In genomic region chr5:33721541-33722265, GRCm38 (mm10) we compare ENCODE assay signal across 8 mouse cellular contexts. TPM values are rescaled to one million over a fixed set of nuclear protein-coding genes. Genes with fewer than 3 reads are reported as not detected.
A peak's percentile ranks its signal among the peaks of the same experiment; 100 is the strongest.
DNase-seq lines count a peak whose midpoint lies in the region; ATAC-seq and TF ChIP-seq lines count a peak whose summit lies in the region.

TSS of gene Fgfr3 (plus strand) at chr5:33721674.

- under 1% methylated on average over 70 of the region's 73 CpGs for WGBS in forebrain, embryonic 13.5 days
- under 1% methylated on average over 56 of the region's 73 CpGs for WGBS in lung, embryonic 16.5 days

- H3K4me2 ChIP-seq in forebrain, embryonic 13.5 days = peak within 1 kb of the TSS; percentile 84
- peak within 1 kb of the TSS; percentile 77 for H3K4me2 ChIP-seq in lung, embryonic 16.5 days (ENCODE audit: low read depth, low read length)

- no peaks in the 10 kb centered on the region for H3K9me3 ChIP-seq in forebrain, embryonic 13.5 days (replicated peaks)
- H3K9me3 ChIP-seq in lung, embryonic 16.5 days (ENCODE audit: control insufficient read depth, low read length) = no peaks in the 10 kb centered on the region

- H3K4me1 ChIP-seq in forebrain, embryonic 13.5 days = peaks cover 54% of the 10 kb centered on the region
- peaks cover 36% of the 10 kb centered on the region for H3K4me1 ChIP-seq in lung, embryonic 16.5 days (replicated peaks; ENCODE audit: control insufficient read depth, insufficient read depth, low read length)

- ATAC-seq in activated CD4-positive, CD25-positive, alpha-beta regulatory T cell, adult 4 months = peak; percentile 36
- ATAC-seq in forebrain, embryonic 13.5 days = peak; percentile 77
- ATAC-seq in lung, embryonic 16.5 days (ENCODE audit: low read depth) = peak; percentile 92
- no peak for ATAC-seq in erythroid progenitor cell, adult 5-6 weeks (replicated peaks; ENCODE audit: low FRiP score, poor library complexity, severe bottlenecking)

- TF ChIP-seq CTCF in layer of hippocampus, adult 2 months (conservative IDR thresholded peaks at IDR 0.05) = peak; percentile 51

- H3K9ac ChIP-seq in forebrain, embryonic 13.5 days = peak within 1 kb of the TSS; percentile 89
- H3K9ac ChIP-seq in lung, embryonic 16.5 days (ENCODE audit: low read length) = peak within 1 kb of the TSS; percentile 93

- peak within 1 kb of the TSS; percentile 91 for H3K27ac ChIP-seq in forebrain, embryonic 13.5 days
- H3K27ac ChIP-seq in layer of hippocampus, adult 2 months = peak within 1 kb of the TSS; percentile 89
- peak within 1 kb of the TSS; percentile 86 for H3K27ac ChIP-seq in lung, embryonic 16.5 days (ENCODE audit: low read length)

- peaks cover 10% of the 10 kb centered on the region for H3K36me3 ChIP-seq in forebrain, embryonic 13.5 days (ENCODE audit: poor library complexity, severe bottlenecking)
- H3K36me3 ChIP-seq in lung, embryonic 16.5 days (ENCODE audit: control insufficient read depth, insufficient read depth, low read length) = 0 out of 2 replicates have a peak, but pooled peaks cover 2% of the 10 kb centered on the region

- peaks cover 39% of the 10 kb centered on the region for H3K27me3 ChIP-seq in forebrain, embryonic 13.5 days
- H3K27me3 ChIP-seq in lung, embryonic 16.5 days (ENCODE audit: control insufficient read depth, insufficient read depth, low read depth, low read length) = no peaks in the 10 kb centered on the region; the same call in 1 of the 2 replicates

- peak within 1 kb of the TSS; percentile 62 for H3K4me3 ChIP-seq in forebrain, embryonic 13.5 days
- peak within 1 kb of the TSS; percentile 61 for H3K4me3 ChIP-seq in layer of hippocampus, adult 2 months
- peak within 1 kb of the TSS; percentile 84 for H3K4me3 ChIP-seq in lung, embryonic 16.5 days (ENCODE audit: low read length)

- peak; percentile 62 for DNase-seq in CD4-positive, CD25-positive, alpha-beta regulatory T cell, adult 2 months (ENCODE audit: low read depth, low spot score)
- DNase-seq in heart, postnatal 4 days = peak; percentile 76
- DNase-seq in layer of hippocampus, adult 2 months (ENCODE audit: low spot score in 2 of 2) = peak in 1 of 2 experiments; percentile 43
- peak; percentile 73 for DNase-seq in retina, postnatal 1 day

RNA-seq across cellular contexts. Expression of gene Fgfr3, which starts in this region (rescaled TPM):
- under 1 TPM in 1 of 2 experiments, not detected in 1; 0.11 TPM for polyA plus RNA-seq in activated CD4-positive, CD25-positive, alpha-beta regulatory T cell, adult 4 months (2017; shearing (Covaris generic))
- polyA plus RNA-seq in forebrain, embryonic 13.5 days (2015; fragmentation: Nextera tagmentation; extraction: Ambion mirVana) = 59.5 and 81.3 TPM in 2 replicates
- 10 to 100 TPM in 1 of 2 experiments, 1 to 10 TPM in 1; 8.6 to 10.5 TPM for total RNA-seq in heart, postnatal 4 days (2021)
- total RNA-seq in layer of hippocampus, adult 2 months (2021) = 100 to 1,000 TPM; 137 to 139 TPM
- 64.4 and 67.2 TPM in 2 replicates for polyA plus RNA-seq in lung, embryonic 16.5 days (2015; fragmentation: Nextera tagmentation; extraction: Ambion mirVana)
- total RNA-seq in erythroid progenitor cell, adult 5-6 weeks (2015; ENCODE audit: low replicate concordance) = not detected in 2 replicates
- not detected in 2 replicates for total RNA-seq in erythroid progenitor cell, adult 5-6 weeks (2017; ENCODE audit: low replicate concordance)

Comparison
In these comparisons a context has a peak if more than half of its experiments do, and no peak if none do; other contexts are left out.
1. RNA of gene Fgfr3 (total RNA-seq): 137 to 139 TPM in layer of hippocampus, adult 2 months; 8.6 to 10.5 TPM in heart, postnatal 4 days and not detected in erythroid progenitor cell, adult 5-6 weeks; every median in the first group is over 10 times any median in the second.
2. RNA of gene Fgfr3 (polyA plus RNA-seq): 64.4 to 67.2 TPM in lung, embryonic 16.5 days and 59.5 to 81.3 TPM in forebrain, embryonic 13.5 days; 0.11 TPM in activated CD4-positive, CD25-positive, alpha-beta regulatory T cell, adult 4 months; every median in the first group is over 10 times any median in the second.
3. Peak in ATAC-seq in activated CD4-positive, CD25-positive, alpha-beta regulatory T cell, adult 4 months; RNA of the gene not detected or under 1 TPM.
4. Peak in every context shown above with its lines, with median percentiles within 50 percentile points of each other: H3K27ac ChIP-seq and H3K4me3 ChIP-seq.